Mouse (Mus musculus) pancreas, adult 10 weeks (tissue): ENCODE measurements around the gene Tstd3. TPM values are rescaled to one million over a fixed set of nuclear protein-coding genes. Genes with fewer than 3 reads are reported as not detected.

Experiments
- polyA plus RNA-seq: library from polyadenylated mRNA; stranded (reverse); fragments of 350-450 nt; fragmentation: Illumina TruSeq; extraction: RNeasy Lipid Tissue Mini Kit (QIAGEN cat#74804); gene quantifications from one replicate; pipeline ENCODE4 v1.2.3, GENCODE M21; 2015; ENCODE audit warnings: low read depth, low replicate concordance; ENCODE audit not compliant: insufficient read depth

Tstd3 gene
- polyA plus RNA-seq: 2.3 TPM

GRCm38 (mm10) chr4:21766863-21767304 lies at the start of gene Tstd3, which contains the start of gene Usp45:
TSS of gene Tstd3 (minus strand) at chr4:21767212.
TSS of gene Usp45 (plus strand) at chr4:21767156.

GRCm38 (mm10) chr4:21727615-21728165 lies 39.3 kb downstream of the Tstd3 start, which contains the start of gene Ccnc:
TSS of gene Ccnc (plus strand) at chr4:21727701.

Other genes starting within 250 kb of the Tstd3 start
- not detected for gene Prdm13, start 81.2 kb downstream of the Tstd3 start, polyA plus RNA-seq
- 6.3 TPM for gene Ccnc, start 39.5 kb downstream of the Tstd3 start, polyA plus RNA-seq
- 2.8 TPM for gene Usp45, start 56 bp downstream of the Tstd3 start, polyA plus RNA-seq
- 37.7 TPM for gene Pnisr, start 80.4 kb upstream of the Tstd3 start, polyA plus RNA-seq
- 3.4 TPM for gene Coq3, start 112.5 kb upstream of the Tstd3 start, polyA plus RNA-seq
- gene Faxc, start 164.1 kb upstream of the Tstd3 start, polyA plus RNA-seq: 0.41 TPM